Mouse (Mus musculus): ENCODE measurements around the gene Ppfia3.

The Ppfia3 gene

GRCm38 (mm10) chr7:45341303-45341702, 25.5 kb downstream of the Ppfia3 start:
- peak; percentile 69 for DNase-seq

GRCm38 (mm10) chr7:45340669-45341068, 26.1 kb downstream of the Ppfia3 start:
- DNase-seq, result peak; percentile 59

DNA sequence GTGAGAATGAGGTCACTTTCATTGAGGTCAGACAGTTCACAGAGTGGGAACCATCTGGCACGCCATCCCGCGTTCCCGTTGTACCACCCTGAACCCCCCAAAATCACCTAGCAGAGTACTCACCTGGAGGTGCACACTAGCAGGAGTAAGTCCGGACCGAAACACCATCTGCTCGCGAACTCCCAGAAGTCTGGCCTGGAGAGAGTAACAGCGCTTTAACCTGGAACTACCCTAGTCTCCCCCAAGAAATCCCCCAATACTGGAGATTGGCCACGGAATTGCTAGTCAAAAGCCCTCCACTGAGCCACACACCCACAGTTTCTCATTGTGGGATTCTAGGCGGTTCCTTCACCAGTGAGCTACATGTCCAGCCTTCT, 26.8 kb downstream of the Ppfia3 start:
- DNase-seq, result no peak

GRCm38 (mm10) chr7:45339410-45340065, 27.3 kb downstream of the Ppfia3 start:
- DNase-seq, result peak; percentile 78

GRCm38 (mm10) chr7:45338161-45338911, 28.5 kb downstream of the Ppfia3 start:
- DNase-seq, result no peak

- DNase-seq, result no peak
Observed at GRCm38 (mm10) chr7:45337469-45337868, 29.4 kb downstream of the Ppfia3 start.

DNA sequence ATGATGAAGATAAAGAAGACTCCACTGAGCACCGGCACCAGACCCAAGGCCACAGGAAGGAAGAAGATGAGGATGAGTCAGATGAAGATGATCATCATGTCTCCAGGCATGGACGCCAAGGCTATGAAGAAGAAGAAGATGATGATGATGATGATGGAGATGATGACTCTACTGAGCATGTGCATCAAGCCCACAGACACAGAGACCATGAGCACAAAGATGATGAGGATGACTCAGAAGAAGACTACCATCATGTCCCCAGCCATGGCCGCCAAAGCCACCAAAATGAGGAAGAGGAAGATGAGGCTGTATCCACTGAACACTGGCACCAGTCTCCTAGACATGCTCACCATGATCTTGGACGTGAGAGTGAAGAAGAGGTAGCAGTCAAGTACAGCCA, 30.5 kb downstream of the Ppfia3 start:
- DNase-seq, result no peak

DNA sequence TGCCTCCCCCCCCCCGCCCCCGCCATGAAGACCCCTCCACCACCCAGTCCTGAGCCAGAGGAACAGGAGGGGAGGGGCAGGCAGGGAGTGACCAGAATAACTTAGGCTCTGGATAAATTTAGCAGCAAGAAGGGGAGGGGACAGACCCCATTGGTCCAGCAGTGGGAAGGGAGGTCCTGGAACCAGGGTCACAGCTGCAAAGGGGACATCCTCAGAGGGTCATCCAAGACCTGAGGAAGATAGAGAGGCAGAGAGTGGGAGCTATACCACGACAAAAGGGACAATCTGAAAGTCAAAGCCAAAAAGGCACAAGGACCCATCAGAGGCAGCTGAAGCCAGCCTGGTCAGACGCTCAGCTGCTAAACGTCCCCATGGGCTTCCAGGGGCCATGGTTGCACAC, 31.8 kb downstream of the Ppfia3 start, which contains the start of gene Hrc:
TSS of gene Hrc (plus strand) at position 235 of the 400 bp plus-strand sequence.
- no peak for DNase-seq

- DNase-seq, result no peak
Observed at GRCm38 (mm10) chr7:45334605-45335004, 32.2 kb downstream of the Ppfia3 start.

GRCm38 (mm10) chr7:45333431-45333982, 33.3 kb downstream of the Ppfia3 start, which contains the start of gene Trpm4:
Trpm4 (minus strand) TSS chr7:45333780.
- DNase-seq, result peak; percentile 64

DNA sequence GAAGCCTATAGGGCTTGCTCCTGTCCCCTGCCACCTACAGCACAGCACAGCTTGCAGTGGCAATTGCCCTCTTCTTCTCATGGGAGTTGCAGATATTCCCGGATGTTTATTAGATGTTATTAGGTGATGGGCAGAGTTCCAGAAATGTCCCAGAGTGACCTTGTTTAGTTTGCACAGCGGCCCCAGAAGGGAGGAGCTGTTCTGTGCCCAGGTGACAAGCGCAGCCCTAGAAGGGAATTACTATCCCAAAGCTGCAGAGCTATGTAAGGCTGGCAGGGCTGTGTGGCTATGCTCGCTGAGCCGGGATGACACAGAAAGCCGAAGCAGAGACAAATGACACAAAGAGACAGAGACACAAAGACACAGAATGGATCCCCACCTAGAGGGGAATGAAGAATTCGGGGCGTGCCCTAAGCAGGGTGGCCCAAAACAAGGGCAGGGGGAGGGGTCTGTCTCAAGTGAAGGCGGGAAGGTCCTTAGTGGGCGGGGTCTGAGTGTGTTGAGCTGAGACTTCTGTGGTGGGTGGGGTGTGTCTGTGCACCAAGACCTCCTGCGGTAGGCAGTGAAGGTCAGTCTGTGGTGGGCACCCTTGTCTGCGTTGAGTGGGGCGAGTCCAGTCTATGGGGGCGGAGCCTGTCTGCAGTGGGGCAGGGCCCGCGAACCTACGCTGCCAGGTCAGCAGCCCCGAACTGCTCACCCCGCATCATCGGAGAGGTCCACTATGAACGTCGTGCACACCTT, 34.0 kb downstream of the Ppfia3 start:
- DNase-seq, result peak; percentile 60

DNA sequence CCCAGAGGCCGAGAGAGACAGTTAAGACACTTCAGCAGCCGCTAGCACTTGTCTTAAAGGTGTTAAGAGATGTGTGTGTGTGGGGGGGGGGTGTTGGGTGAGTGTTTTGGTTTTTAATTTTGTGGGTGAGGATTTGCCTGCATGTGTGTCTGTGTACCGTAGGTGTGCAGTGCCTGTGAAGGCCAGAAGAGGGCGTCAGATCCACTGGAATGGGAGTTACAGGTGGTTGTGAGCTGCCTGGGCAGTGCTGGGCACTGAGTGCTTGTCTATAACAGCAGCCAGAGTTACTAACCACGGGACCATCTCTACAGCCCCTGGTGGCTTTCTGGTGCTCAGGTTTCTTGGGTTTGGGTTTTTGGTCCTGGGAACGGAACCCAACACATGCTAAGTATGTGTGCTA, 35.3 kb downstream of the Ppfia3 start:
- no peak for DNase-seq

- no peak for DNase-seq
Observed at GRCm38 (mm10) chr7:45328841-45329475, 37.9 kb downstream of the Ppfia3 start.

DNA sequence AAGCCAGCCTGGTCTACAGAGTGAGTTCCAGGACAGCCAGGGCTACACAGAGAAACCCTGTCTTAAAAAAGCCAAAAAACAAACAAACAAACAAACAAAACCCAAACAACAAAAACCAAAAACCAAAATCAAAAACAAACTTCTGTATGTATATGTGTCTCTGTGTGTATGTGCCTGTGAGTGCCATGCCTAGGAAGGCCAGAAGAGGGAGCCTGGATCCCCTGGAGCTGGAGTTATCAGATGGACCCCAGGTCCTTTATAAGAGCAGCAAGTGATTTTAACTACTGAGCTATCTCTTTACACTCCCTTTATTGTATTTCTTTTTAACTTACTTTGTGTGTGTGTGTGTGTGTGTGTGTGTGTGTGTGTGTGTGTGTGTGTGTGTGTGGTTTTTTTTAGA, 41.0 kb downstream of the Ppfia3 start:
- no peak for DNase-seq

- no peak for DNase-seq
Observed at GRCm38 (mm10) chr7:45323069-45323468, 43.8 kb downstream of the Ppfia3 start.

DNA sequence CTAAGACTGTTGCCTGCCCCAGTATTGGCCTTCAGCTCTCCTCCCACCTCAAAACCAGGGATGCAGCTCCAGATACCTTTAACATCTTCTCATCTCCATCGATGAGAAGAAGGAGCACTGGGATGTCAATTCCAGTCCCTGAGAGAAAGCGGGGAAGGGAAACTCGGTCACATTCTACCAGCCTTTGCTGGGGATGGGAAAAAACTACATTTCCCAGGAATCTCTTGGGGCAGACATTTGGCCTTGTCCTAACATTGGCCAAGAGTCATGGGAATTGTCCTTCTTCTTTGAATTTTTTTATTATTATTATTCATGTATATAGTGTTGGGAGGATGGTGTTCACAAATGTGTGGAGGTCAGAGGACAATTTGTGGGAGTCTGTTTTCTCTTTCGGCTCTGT, 44.6 kb downstream of the Ppfia3 start:
- no peak for DNase-seq

DNA sequence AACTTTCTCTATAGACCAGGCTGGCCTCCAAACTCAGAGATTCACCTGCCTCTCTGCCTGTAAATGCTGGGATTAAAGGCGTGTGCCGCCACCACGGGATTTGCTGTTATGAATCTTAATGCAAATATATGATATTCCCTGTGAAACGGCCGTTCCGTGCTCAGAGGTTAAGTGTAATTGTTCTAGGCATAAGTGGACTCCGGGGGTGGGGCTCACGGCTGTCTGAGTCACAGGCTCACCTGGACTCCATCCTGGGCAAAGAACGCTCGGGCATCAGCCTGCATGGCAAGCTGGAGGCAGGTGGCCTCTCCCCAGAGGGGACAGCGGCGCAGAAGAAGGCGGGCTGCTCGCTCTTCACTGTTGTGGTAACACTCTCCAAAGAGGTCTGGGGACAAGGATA, 50.3 kb downstream of the Ppfia3 start:
- no peak for DNase-seq

DNA sequence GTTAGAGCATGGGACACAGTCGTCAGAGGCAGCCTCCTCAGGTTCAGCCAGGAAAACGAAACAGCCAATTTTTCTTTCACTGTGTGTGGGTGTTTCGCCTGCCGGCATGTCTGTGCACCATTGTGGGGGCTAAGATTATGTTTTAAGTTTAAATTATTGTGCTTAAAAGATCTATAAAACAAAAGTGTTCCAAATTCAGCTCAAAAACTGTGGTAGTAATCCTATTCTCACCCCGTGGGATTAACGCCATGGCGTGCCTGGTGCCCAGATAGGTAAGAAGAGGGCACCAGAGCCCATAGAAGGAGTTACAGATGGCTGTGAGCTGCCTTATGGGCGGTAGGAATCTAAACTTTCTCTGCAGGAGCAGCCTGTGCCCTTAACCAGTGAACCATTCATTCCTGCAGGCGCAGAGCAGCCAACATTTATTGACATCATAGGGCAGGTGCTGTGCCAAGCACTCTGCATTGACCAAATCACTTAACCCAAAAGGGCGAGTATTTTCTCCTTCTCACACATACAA, 51.6 kb downstream of the Ppfia3 start:
- no peak for DNase-seq

- DNase-seq, result no peak
Observed at GRCm38 (mm10) chr7:45313495-45313894, 53.3 kb downstream of the Ppfia3 start.

DNA sequence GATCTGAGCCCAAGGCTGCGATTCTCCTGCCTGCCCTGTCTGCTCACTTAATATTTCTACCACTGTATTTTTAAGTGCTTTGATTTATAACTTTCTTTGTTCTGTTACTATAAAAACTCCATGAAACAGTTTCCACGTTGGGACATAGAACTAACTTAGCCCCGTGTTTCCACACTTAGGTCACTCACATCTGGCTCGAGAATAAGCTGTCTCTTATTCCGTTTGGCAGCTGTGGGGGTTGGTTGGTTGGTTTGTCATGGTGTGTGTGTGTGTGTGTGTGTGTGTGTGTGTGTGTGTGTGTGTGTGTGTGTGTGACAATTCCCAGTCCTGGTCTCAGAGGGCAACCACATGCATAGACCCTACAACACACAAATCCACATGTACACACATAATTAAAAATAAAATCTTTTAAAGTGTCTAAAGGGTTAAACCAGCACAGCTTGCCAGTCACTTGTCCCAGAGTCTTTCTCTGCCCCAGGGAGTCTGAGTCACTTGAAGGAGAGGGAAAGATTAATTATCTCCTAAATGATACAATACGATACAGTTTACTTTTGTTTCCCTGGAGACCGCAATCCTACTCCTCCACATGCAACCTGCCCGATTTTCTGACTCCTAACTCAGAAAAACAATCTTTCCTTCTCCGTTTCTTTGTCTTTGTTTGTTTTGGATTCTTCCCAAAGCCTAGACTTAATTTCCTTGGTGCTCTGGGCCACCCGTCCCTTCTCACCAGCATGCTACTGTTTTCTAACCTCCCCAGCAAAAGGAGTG, 53.9 kb downstream of the Ppfia3 start:
- no peak for DNase-seq

DNA sequence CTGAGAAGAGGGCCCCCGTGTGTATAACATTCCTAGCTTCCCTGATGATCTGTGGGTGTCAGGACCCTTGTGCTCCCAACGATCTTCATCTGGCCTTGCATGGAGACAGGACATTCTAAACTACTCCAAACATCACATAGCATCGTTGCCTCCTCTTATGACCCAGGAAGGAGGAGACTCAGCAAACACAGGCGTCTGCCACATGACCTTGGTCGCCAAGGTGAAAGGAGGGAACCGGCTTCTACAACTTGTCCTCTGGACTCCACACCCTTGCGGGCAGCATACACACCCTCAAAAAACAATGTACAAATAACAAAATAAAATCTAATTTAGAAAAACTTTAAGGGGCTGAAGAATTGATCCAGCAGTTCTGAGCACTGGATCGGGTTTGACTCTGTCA, 54.8 kb downstream of the Ppfia3 start:
- DNase-seq, result no peak

DNA sequence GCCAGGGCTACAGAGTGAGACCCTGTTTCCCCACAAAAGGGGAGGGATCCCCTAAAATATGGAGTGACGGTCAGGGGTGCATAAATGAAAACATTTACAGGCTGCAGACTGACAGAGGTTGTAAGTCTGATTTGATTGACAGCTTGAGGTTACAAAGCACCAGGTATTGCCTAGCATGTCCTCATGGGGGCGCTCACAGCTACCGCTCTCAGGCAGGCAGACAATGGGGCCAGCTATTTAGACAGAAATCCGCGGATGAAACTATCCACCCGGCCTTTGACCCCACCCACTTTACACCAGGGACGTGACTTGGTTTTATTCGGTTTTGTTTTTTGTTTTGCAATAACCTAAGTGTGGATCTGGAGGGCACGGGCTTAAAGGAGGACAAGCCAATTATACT, 57.4 kb downstream of the Ppfia3 start:
- DNase-seq, result no peak
